Mouse (Mus musculus) testis, postnatal 14 days (tissue): ENCODE measurements around the gene Akr1d1.
A peak's percentile ranks its signal among the peaks of the same experiment; 100 is the strongest.

Source experiments
- DNase-seq: peaks from one replicate; pipeline ENCODE4 v3.0.0; 2021; ENCODE audit warnings: low spot score

Akr1d1 gene

GRCm38 (mm10) chr6:37529940-37530339 is at the start of gene Akr1d1:
Gene Akr1d1 (plus strand): TSS chr6:37530173.
- no peak for DNase-seq

- DNase-seq: no peak
These were observed 48.8 kb upstream of the Akr1d1 start for GRCm38 (mm10) chr6:37481147-37481546.

- DNase-seq: no peak
These were observed 46.7 kb upstream of the Akr1d1 start for GRCm38 (mm10) chr6:37483262-37483661.

- DNase-seq: no peak
These were observed 45.3 kb upstream of the Akr1d1 start for GRCm38 (mm10) chr6:37484588-37485070.

- no peak for DNase-seq
These were observed 43.5 kb upstream of the Akr1d1 start for GRCm38 (mm10) chr6:37486502-37486901.

- no peak for DNase-seq
These were observed 37.7 kb upstream of the Akr1d1 start for GRCm38 (mm10) chr6:37492241-37492640.

GRCm38 (mm10) chr6:37494957-37495356 is 35.0 kb upstream of the Akr1d1 start:
- DNase-seq: no peak

GRCm38 (mm10) chr6:37496866-37497265 is 33.1 kb upstream of the Akr1d1 start:
- DNase-seq: no peak

- no peak for DNase-seq
These were observed 24.4 kb upstream of the Akr1d1 start for GRCm38 (mm10) chr6:37505588-37505987.

GRCm38 (mm10) chr6:37506909-37507515 is 23.0 kb upstream of the Akr1d1 start:
- no peak for DNase-seq

GRCm38 (mm10) chr6:37510786-37511185 is 19.2 kb upstream of the Akr1d1 start:
- no peak for DNase-seq

- DNase-seq: no peak
These were observed 9.2 kb upstream of the Akr1d1 start for GRCm38 (mm10) chr6:37520631-37521375.

- no peak for DNase-seq
These were observed 2.1 kb downstream of the Akr1d1 start for GRCm38 (mm10) chr6:37532036-37532435.

GRCm38 (mm10) chr6:37536831-37537230 is 6.9 kb downstream of the Akr1d1 start:
- no peak for DNase-seq

- DNase-seq: no peak
These were observed 7.8 kb downstream of the Akr1d1 start for GRCm38 (mm10) chr6:37537801-37538200.

- DNase-seq: no peak
These were observed 8.8 kb downstream of the Akr1d1 start for GRCm38 (mm10) chr6:37538792-37539191.

- no peak for DNase-seq
These were observed 9.4 kb downstream of the Akr1d1 start for GRCm38 (mm10) chr6:37539403-37539802.

GRCm38 (mm10) chr6:37540113-37540512 is 10.1 kb downstream of the Akr1d1 start:
- no peak for DNase-seq

- no peak for DNase-seq
These were observed 11.2 kb downstream of the Akr1d1 start for GRCm38 (mm10) chr6:37541171-37541570.

GRCm38 (mm10) chr6:37542145-37542544 is 12.2 kb downstream of the Akr1d1 start:
- DNase-seq: no peak

- peak; percentile 8 for DNase-seq
These were observed 22.8 kb downstream of the Akr1d1 start for GRCm38 (mm10) chr6:37552760-37553159.

GRCm38 (mm10) chr6:37553926-37554325 is 24.0 kb downstream of the Akr1d1 start:
- no peak for DNase-seq

GRCm38 (mm10) chr6:37554327-37554726 is 24.4 kb downstream of the Akr1d1 start:
- no peak for DNase-seq

GRCm38 (mm10) chr6:37563861-37564260 is 33.9 kb downstream of the Akr1d1 start:
- no peak for DNase-seq
